Mouse (Mus musculus): ENCODE measurements around the gene Casp7.

DNA sequence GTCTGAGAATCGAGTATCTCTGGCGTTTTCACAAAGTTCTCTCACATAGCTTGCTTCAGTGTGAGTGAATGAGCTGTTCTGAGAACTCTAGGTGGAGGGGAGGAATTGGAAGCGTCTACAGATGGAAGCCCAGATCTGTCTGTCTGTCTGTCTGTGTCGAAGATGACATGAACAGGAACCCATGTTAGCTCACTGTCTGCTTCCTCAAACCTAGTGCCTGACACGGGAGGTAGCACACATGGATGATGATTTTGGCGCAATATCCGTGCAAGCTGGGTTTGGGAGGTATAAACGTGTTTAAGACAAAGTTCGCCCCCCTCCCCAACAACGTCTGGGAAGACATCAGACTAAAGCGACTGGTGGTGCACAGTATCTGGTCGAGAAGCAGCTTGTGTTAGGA lies 702 bp upstream of the Casp7 start:
- TF ChIP-seq POLR2A (IDR thresholded peaks at IDR 0.05; ENCODE audit: low read depth, low read length): no peak
- no peak for TF ChIP-seq CTCF (IDR thresholded peaks at IDR 0.05; ENCODE audit: extremely low read depth, insufficient read depth, insufficient read length, insufficient replicate concordance)
